Mouse (Mus musculus): ENCODE measurements around the gene Pdzd8. TPM values are rescaled to one million over a fixed set of nuclear protein-coding genes. Genes with fewer than 3 reads are reported as not detected.
A peak's percentile ranks its signal among the peaks of the same experiment; 100 is the strongest.

Pdzd8 gene
- polyA plus RNA-seq, 1 experiment from 2014 or later = 38.5 TPM

DNA sequence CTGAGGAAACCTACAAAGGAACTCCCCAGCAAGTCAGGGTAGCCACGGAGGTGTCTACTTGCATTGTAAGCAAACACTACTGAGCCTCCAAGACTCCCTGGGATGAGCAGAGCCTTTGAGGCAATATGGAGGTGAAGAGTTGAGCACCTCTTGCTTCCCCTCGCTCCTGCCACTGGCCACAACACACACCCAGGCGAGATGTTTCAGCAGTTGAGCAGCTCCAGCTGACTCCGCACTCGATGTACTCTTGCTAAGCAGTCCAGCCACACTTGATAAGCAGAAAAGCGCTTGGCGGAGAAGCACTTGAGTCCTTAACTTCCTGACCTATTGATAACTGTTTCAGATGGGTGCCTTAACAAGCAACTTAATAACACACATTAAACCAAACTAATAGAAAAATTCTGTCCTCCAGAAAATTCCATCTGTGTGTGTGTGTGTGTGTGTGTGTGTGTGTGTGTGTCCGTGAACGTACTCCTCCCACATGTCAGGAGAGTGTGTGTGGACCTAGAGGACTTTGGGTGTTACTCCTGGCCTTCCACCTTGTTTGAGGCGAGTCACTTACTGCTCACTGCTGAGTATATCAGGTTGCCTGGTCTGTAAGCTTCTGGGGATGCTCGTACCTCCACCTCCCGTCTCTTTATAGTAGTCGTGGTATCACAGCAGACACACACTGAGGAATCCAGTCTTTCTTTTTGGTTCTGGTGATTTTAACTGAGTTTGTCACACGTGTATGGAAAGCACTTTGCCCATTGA is 11.4 kb upstream of the Pdzd8 start:
- H3K27me3 ChIP-seq = peaks cover 55% of the 10 kb centered on the region
- no peak for DNase-seq (ENCODE audit: low read depth, low spot score)
- ChIA-PET CTCF (interaction anchor here (1.6 kb wide), 1 partner anchor 118 kb away, joined by 4 read pairs; no protein-coding TSS in a partner anchor), POLR2A (no interaction called here)
- no peak for TF ChIP-seq CTCF (IDR thresholded peaks at IDR 0.05)
- in situ Hi-C loops (cut with MboI; ENCODE audit: low pct_unique_long_range_greater_than_20kb) = no loop called here
- no peak for ATAC-seq

DNA sequence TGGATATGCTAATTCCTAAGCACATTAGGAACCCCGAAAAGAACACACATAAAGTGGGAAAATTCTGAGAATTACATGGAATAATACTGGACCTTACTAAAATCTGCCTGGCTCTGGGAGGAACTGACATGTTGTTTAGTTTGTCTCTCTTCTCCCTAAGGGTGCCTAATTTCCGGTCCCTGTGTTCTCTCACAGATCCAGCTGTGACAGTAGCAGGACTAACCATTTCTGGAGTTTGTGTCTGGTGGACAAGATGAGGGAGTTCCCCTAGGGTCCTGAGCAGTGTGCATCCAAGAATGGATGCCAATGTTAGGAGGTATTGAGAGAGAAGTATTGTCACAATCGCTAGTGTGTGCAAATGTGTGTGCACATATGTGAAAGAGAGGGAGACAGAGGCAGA is 10.8 kb upstream of the Pdzd8 start:
- DNase-seq (ENCODE audit: low read depth, low spot score) (no peak), ATAC-seq (no peak)
- no peak for TF ChIP-seq CTCF (IDR thresholded peaks at IDR 0.05)
- POLR2A ChIA-PET = no interaction called here
- peaks cover 56% of the 10 kb centered on the region for H3K27me3 ChIP-seq
- CTCF ChIA-PET = interaction anchor here (0.6 kb wide), 1 partner anchor 28 kb away, joined by 3 read pairs; no protein-coding TSS in a partner anchor
- in situ Hi-C loops (cut with MboI; ENCODE audit: low pct_unique_long_range_greater_than_20kb) = no loop called here

- peaks cover 46% of the 10 kb centered on the region for H3K27me3 ChIP-seq
- ChIA-PET POLR2A (no interaction called here), CTCF (no interaction called here)
- ATAC-seq (no peak), DNase-seq (ENCODE audit: low read depth, low spot score) (no peak)
- no peak for TF ChIP-seq CTCF (IDR thresholded peaks at IDR 0.05)
- in situ Hi-C loops (cut with MboI; ENCODE audit: low pct_unique_long_range_greater_than_20kb) = no loop called here
Measured at GRCm38 (mm10) chr19:59354906-59355305, 9.3 kb upstream of the Pdzd8 start.

GRCm38 (mm10) chr19:59352760-59353159 is 7.2 kb upstream of the Pdzd8 start:
- H3K27me3 ChIP-seq = peaks cover 24% of the 10 kb centered on the region
- in situ Hi-C loops (cut with MboI; ENCODE audit: low pct_unique_long_range_greater_than_20kb) = no loop called here
- CTCF ChIA-PET = interaction anchor here (0.6 kb wide), 1 partner anchor 11 kb away, joined by 3 read pairs; no protein-coding TSS in a partner anchor
- ATAC-seq (no peak), DNase-seq (ENCODE audit: low read depth, low spot score) (no peak)
- POLR2A ChIA-PET = no interaction called here
- no peak for TF ChIP-seq CTCF (IDR thresholded peaks at IDR 0.05)

GRCm38 (mm10) chr19:59351151-59351889 is 5.7 kb upstream of the Pdzd8 start:
- DNase-seq (ENCODE audit: low read depth, low spot score) (no peak), ATAC-seq (no peak)
- ChIA-PET CTCF (interaction anchor here (1.1 to 2.5 kb wide), 2 partner anchors 9 to 13 kb away, joined by 3 to 5 read pairs; no protein-coding TSS in a partner anchor), POLR2A (interaction anchor here (0.9 kb wide), 1 partner anchor 9 kb away, joined by 4 read pairs; no protein-coding TSS in a partner anchor)
- peaks cover 17% of the 10 kb centered on the region for H3K27me3 ChIP-seq
- in situ Hi-C loops (cut with MboI; ENCODE audit: low pct_unique_long_range_greater_than_20kb) = no loop called here
- no peak for TF ChIP-seq CTCF (IDR thresholded peaks at IDR 0.05)

GRCm38 (mm10) chr19:59350273-59350903 is 4.8 kb upstream of the Pdzd8 start:
- ChIA-PET CTCF (interaction anchor here (2.5 kb wide), 1 partner anchor 10 kb away, joined by 5 read pairs; no protein-coding TSS in a partner anchor), POLR2A (interaction anchor here (0.9 kb wide), 1 partner anchor 8 kb away, joined by 4 read pairs; no protein-coding TSS in a partner anchor)
- DNase-seq (ENCODE audit: low read depth, low spot score) (no peak), ATAC-seq (no peak)
- no peak for TF ChIP-seq CTCF (IDR thresholded peaks at IDR 0.05)
- in situ Hi-C loops (cut with MboI; ENCODE audit: low pct_unique_long_range_greater_than_20kb) = no loop called here
- H3K27me3 ChIP-seq = peaks cover 12% of the 10 kb centered on the region

GRCm38 (mm10) chr19:59349329-59349960 is 3.9 kb upstream of the Pdzd8 start:
- ATAC-seq (no peak), DNase-seq (ENCODE audit: low read depth, low spot score) (no peak)
- no peak for TF ChIP-seq CTCF (IDR thresholded peaks at IDR 0.05)
- POLR2A ChIA-PET = no interaction called here
- in situ Hi-C loops (cut with MboI; ENCODE audit: low pct_unique_long_range_greater_than_20kb) = loop anchor here (5.0 kb wide), 1 partner anchor 108 kb away; the partner anchor contains the start of gene Emx2
- peaks cover 9% of the 10 kb centered on the region for H3K27me3 ChIP-seq
- CTCF ChIA-PET = no interaction called here

DNA sequence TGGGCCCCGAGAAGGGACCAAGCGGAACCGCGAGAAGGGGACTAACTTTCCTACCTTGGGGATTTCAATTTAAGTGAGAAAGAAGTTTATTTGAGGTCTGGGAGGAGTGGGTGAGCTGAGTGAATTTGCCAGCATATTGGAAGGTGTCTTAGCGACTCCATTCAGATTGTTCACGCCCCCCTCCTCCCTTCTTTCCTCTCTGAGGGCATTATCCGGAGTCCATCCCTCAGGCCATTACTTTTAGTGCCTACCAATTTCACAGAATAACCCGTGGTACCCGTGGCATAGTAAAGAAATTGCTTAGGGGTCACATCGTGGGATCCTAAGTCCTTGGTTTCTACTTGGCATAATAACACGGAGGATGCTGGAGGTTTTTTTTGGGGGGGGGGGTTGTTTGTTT is 745 bp upstream of the Pdzd8 start:
- in situ Hi-C loops (cut with MboI; ENCODE audit: low pct_unique_long_range_greater_than_20kb) = loop anchor here (5.0 kb wide), 1 partner anchor 111 kb away; the partner anchor contains the start of gene Emx2
- CTCF ChIA-PET = no interaction called here
- no peaks in the 10 kb centered on the region for H3K27me3 ChIP-seq
- no peak for DNase-seq (ENCODE audit: low read depth, low spot score)
- no peak for ATAC-seq
- TF ChIP-seq CTCF (IDR thresholded peaks at IDR 0.05) = no peak
- POLR2A ChIA-PET = no interaction called here

GRCm38 (mm10) chr19:59345081-59345657 is 411 bp downstream of the Pdzd8 start:
- ATAC-seq (peak; percentile 48), DNase-seq (ENCODE audit: low read depth, low spot score) (no peak)
- H3K27me3 ChIP-seq = no peaks in the 10 kb centered on the region
- in situ Hi-C loops (cut with MboI; ENCODE audit: low pct_unique_long_range_greater_than_20kb) = loop anchor here (5.0 kb wide), 1 partner anchor 112 kb away; the partner anchor contains the start of gene Emx2
- CTCF ChIA-PET = no interaction called here
- POLR2A ChIA-PET = interaction anchor here (0.9 to 1.4 kb wide), 4 partner anchors 10 to 123 kb away, joined by 3 read pairs; no protein-coding TSS in a partner anchor
- no peak for TF ChIP-seq CTCF (IDR thresholded peaks at IDR 0.05)

DNA sequence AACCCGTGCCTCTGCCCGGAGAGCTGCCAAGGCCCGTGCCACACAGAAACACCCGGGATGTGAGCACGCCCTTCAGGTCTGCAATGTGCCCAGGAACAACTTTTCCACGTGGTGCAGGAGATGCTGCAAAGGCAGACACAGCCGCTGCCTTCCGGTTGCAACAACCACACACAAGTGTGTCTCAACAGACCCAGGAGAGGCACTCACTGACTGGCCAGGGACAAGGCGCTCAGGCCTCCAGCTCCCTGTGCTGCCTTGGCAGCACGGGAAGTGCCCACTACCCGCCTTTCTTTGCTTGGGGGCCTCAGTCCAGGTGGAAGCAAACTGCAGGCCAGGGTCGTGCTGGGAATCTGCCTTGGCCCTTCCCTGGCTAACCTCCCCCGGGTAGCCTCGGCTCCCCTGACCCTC is 1.3 kb downstream of the Pdzd8 start:
- DNase-seq (ENCODE audit: low read depth, low spot score) = no peak
- POLR2A ChIA-PET = interaction anchor here (1.2 to 1.4 kb wide), 2 partner anchors 9 to 117 kb away, joined by 3 read pairs; no protein-coding TSS in a partner anchor
- TF ChIP-seq CTCF (IDR thresholded peaks at IDR 0.05) = no peak
- CTCF ChIA-PET = no interaction called here
- no peaks in the 10 kb centered on the region for H3K27me3 ChIP-seq
- no peak for ATAC-seq
- in situ Hi-C loops (cut with MboI; ENCODE audit: low pct_unique_long_range_greater_than_20kb) = no loop called here
